Mouse (Mus musculus): ENCODE data around the gene Bicdl1. TPM values are rescaled to one million over a fixed set of nuclear protein-coding genes. Genes with fewer than 3 reads are reported as not detected.

The Bicdl1 gene
- total and polyA plus RNA-seq, 3 experiments: 4.6 to 10.4 (median 6.1) TPM

DNA sequence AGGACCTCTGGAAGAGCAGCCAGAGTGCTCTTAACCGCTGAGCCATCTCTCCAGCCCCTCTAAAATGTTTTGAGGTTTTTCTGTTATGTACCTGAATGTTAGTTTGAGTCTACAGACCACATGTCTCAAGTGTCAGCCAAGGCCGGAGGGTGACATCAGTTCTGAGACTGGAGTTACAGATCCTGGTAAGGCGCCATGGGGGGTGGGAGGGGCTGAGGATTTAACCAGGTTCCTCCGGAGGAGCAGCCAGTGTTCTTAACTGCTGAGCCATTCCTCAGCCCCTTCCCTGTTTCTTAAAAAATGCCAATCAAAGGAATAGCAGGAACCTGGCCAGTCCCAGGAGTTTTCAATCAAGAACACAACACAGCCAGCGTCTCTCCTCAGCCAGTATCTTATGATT, 101.1 kb downstream of the Bicdl1 start:
- H3K27me3 ChIP-seq (ENCODE audit: control insufficient read depth, insufficient read depth, low read length): no peaks in the 10 kb centered on the region
- no peaks in the 10 kb centered on the region for H3K36me3 ChIP-seq (ENCODE audit: control insufficient read depth, insufficient read depth, low read length)
- intact Hi-C loops (cut with DNase I): loop anchor here (5.0 to 10.0 kb wide), 2 partner anchors 63 to 145 kb away; partner anchors contain the start of genes Gcn1l1 and Sirt4
- H3K27ac ChIP-seq: no peak overlapping the region
- no peak for TF ChIP-seq EP300 (IDR thresholded peaks at IDR 0.05; ENCODE audit: insufficient read depth, low read depth, low read length)
- no peak for TF ChIP-seq POLR2A (IDR thresholded peaks at IDR 0.05; ENCODE audit: insufficient read depth, low read depth, low read length)
- TF ChIP-seq CTCF (IDR thresholded peaks at IDR 0.05): no peak
- peaks cover 5% of the 10 kb centered on the region for H3K79me2 ChIP-seq (replicated peaks; ENCODE audit: control insufficient read depth, insufficient read depth, low read length)
- 59% methylated on average over 5 of the region's 5 CpGs for WGBS
- H3K4me1 ChIP-seq (ENCODE audit: control insufficient read depth, insufficient read depth, low read length): peaks cover 15% of the 10 kb centered on the region
- H3K9ac ChIP-seq (ENCODE audit: low read depth, low read length): no peak overlapping the region
- DNase-seq: no peak
- H3K4me3 ChIP-seq: no peak overlapping the region

- no peak for TF ChIP-seq POLR2A (IDR thresholded peaks at IDR 0.05; ENCODE audit: insufficient read depth, low read depth, low read length)
- TF ChIP-seq EP300 (IDR thresholded peaks at IDR 0.05; ENCODE audit: insufficient read depth, low read depth, low read length): no peak
- TF ChIP-seq CTCF (IDR thresholded peaks at IDR 0.05): no peak
- H3K27me3 ChIP-seq (ENCODE audit: control insufficient read depth, insufficient read depth, low read length): no peaks in the 10 kb centered on the region
- 69% methylated on average over 4 of the region's 4 CpGs for WGBS
- no peak overlapping the region for H3K4me3 ChIP-seq
- no peaks in the 10 kb centered on the region for H3K36me3 ChIP-seq (ENCODE audit: control insufficient read depth, insufficient read depth, low read length)
- intact Hi-C loops (cut with DNase I): loop anchor here (5.0 to 10.0 kb wide), 2 partner anchors 62 to 145 kb away; partner anchors contain the start of genes Gcn1l1 and Sirt4
- no peak for DNase-seq
- peaks cover 13% of the 10 kb centered on the region for H3K4me1 ChIP-seq (ENCODE audit: control insufficient read depth, insufficient read depth, low read length)
- no peak overlapping the region for H3K27ac ChIP-seq
- peaks cover 4% of the 10 kb centered on the region for H3K79me2 ChIP-seq (replicated peaks; ENCODE audit: control insufficient read depth, insufficient read depth, low read length)
- H3K9ac ChIP-seq (ENCODE audit: low read depth, low read length): no peak overlapping the region
Observed at GRCm38 (mm10) chr5:115629672-115630071, 101.7 kb downstream of the Bicdl1 start.

- no peaks in the 10 kb centered on the region for H3K27me3 ChIP-seq (ENCODE audit: control insufficient read depth, insufficient read depth, low read length)
- no peak overlapping the region for H3K4me3 ChIP-seq
- H3K36me3 ChIP-seq (ENCODE audit: control insufficient read depth, insufficient read depth, low read length): no peaks in the 10 kb centered on the region
- intact Hi-C loops (cut with DNase I): no loop called here
- DNase-seq: no peak
- H3K4me1 ChIP-seq (ENCODE audit: control insufficient read depth, insufficient read depth, low read length): peaks cover 6% of the 10 kb centered on the region
- TF ChIP-seq EP300 (IDR thresholded peaks at IDR 0.05; ENCODE audit: insufficient read depth, low read depth, low read length) (no peak), CTCF (IDR thresholded peaks at IDR 0.05) (no peak), POLR2A (IDR thresholded peaks at IDR 0.05; ENCODE audit: insufficient read depth, low read depth, low read length) (no peak)
- no peak overlapping the region for H3K9ac ChIP-seq (ENCODE audit: low read depth, low read length)
- no peak overlapping the region for H3K27ac ChIP-seq
- peaks cover 2% of the 10 kb centered on the region for H3K79me2 ChIP-seq (replicated peaks; ENCODE audit: control insufficient read depth, insufficient read depth, low read length)
- 68% methylated on average over 8 of the region's 8 CpGs for WGBS
Observed at GRCm38 (mm10) chr5:115628083-115628482, 103.3 kb downstream of the Bicdl1 start.

DNA sequence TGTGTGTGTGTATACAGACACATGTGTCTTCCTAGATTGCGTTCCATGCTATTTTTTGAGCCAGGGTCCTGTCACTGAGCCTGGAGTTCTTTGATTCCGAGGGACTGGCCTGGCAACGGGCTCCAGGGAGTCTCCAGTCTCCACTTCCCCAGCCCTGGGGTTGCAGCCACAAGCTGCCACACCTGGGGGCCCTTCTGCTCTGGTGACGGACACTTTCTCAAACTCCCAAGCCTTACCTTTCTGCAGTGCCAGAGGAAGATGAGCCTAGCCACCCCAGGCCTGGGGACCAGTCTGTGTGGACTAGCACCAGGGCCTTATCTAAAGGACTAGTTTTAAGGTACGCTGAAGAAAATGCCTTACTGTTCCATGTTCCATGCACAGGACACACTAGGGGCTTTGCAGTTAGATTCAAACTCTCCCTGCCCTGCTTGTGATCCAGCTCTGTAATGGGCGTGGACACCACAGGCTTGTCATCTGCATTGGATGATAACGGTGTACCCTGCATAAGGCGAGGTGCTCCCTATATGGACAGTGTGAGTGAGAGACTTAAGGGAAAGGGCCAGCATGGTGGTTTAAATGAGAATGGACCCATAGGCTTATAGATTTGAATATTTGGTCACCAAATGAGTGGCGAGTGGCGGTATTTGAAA, 105.1 kb downstream of the Bicdl1 start:
- H3K4me3 ChIP-seq: no peak overlapping the region
- intact Hi-C loops (cut with DNase I): no loop called here
- DNase-seq: no peak
- TF ChIP-seq POLR2A (IDR thresholded peaks at IDR 0.05; ENCODE audit: insufficient read depth, low read depth, low read length) (no peak), EP300 (IDR thresholded peaks at IDR 0.05; ENCODE audit: insufficient read depth, low read depth, low read length) (no peak), CTCF (IDR thresholded peaks at IDR 0.05) (no peak)
- 84% methylated on average over 10 of the region's 10 CpGs for WGBS
- H3K79me2 ChIP-seq (replicated peaks; ENCODE audit: control insufficient read depth, insufficient read depth, low read length): no peaks in the 10 kb centered on the region
- H3K27me3 ChIP-seq (ENCODE audit: control insufficient read depth, insufficient read depth, low read length): no peaks in the 10 kb centered on the region
- H3K36me3 ChIP-seq (ENCODE audit: control insufficient read depth, insufficient read depth, low read length): no peaks in the 10 kb centered on the region
- H3K27ac ChIP-seq: no peak overlapping the region
- H3K4me1 ChIP-seq (ENCODE audit: control insufficient read depth, insufficient read depth, low read length): peaks cover 1% of the 10 kb centered on the region; the same call in 1 of the 2 replicates
- H3K9ac ChIP-seq (ENCODE audit: low read depth, low read length): no peak overlapping the region

DNA sequence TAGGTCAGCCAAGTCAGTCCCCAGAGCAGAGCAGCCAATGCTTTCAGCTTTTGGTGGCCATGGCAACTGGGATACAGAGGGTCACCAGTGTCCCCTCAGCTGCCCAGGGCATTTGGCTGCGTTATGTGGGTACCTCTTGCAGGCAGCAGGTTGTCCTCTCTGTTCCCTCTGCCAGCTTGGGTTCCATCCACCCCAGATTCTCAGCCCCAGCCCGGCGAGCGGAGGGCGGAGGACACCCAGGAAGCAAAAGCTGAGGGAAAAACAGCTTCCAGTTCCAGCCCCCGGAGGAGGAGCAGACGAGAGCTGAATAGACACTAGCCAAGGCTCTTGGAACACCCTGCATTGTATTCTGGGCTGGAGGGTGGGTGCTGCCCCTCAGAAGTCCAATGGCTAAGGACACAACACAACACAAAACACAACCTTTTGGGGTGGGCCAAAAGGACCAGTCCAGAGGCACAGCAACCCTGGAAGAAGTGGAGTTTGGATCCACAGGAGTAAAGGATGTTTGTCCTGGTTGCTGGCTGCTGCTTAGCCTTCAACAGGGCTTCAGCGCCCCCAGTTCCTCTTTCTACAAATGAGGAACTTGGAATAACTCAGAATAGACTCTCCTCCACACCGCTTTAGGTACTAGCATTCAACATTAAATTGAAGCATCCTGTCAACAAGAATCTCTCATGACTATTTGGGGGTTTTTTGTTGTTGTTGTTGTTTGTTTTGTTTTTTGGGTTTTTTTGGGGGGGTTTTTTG, 107.6 kb downstream of the Bicdl1 start:
- Histone ChIP-seq H3K9ac (ENCODE audit: low read depth, low read length) (no peak overlapping the region), H3K27ac (peak overlapping the region; percentile 20; the same call in 1 of the 2 replicates), H3K79me2 (replicated peaks; ENCODE audit: control insufficient read depth, insufficient read depth, low read length) (no peaks in the 10 kb centered on the region), H3K36me3 (ENCODE audit: control insufficient read depth, insufficient read depth, low read length) (no peaks in the 10 kb centered on the region), H3K27me3 (ENCODE audit: control insufficient read depth, insufficient read depth, low read length) (no peaks in the 10 kb centered on the region), H3K4me1 (ENCODE audit: control insufficient read depth, insufficient read depth, low read length) (no peaks in the 10 kb centered on the region), H3K4me3 (no peak overlapping the region)
- TF ChIP-seq CTCF (IDR thresholded peaks at IDR 0.05): no peak
- no peak for TF ChIP-seq POLR2A (IDR thresholded peaks at IDR 0.05; ENCODE audit: insufficient read depth, low read depth, low read length)
- no peak for TF ChIP-seq EP300 (IDR thresholded peaks at IDR 0.05; ENCODE audit: insufficient read depth, low read depth, low read length)
- WGBS: 76% methylated on average over 9 of the region's 9 CpGs
- intact Hi-C loops (cut with DNase I): no loop called here
- DNase-seq: peak; percentile 43 to 48

DNA sequence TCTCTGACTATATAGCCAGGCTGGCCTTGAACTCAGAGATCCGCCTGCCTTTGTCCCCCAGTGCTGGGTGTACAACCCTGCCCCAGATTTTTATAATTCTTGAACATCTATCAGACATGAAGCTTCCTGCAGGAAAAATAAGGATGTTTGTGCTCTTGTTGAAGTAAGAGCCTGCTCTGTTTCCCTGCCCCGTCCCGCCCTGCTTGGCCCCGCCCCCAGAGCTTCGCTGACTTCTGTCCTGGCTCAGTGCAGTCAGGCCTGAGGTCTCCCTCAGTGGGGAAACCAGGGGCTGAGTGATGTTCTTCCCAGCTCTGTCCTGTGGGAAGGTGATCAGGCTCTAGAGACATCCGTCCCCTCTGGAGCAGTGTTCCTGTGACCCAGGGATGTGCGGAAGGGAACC, 108.7 kb downstream of the Bicdl1 start:
- Histone ChIP-seq H3K27ac (no peak overlapping the region), H3K79me2 (replicated peaks; ENCODE audit: control insufficient read depth, insufficient read depth, low read length) (no peaks in the 10 kb centered on the region), H3K4me1 (ENCODE audit: control insufficient read depth, insufficient read depth, low read length) (no peaks in the 10 kb centered on the region), H3K4me3 (no peak overlapping the region), H3K9ac (ENCODE audit: low read depth, low read length) (no peak overlapping the region), H3K27me3 (ENCODE audit: control insufficient read depth, insufficient read depth, low read length) (no peaks in the 10 kb centered on the region), H3K36me3 (ENCODE audit: control insufficient read depth, insufficient read depth, low read length) (no peaks in the 10 kb centered on the region)
- TF ChIP-seq EP300 (IDR thresholded peaks at IDR 0.05; ENCODE audit: insufficient read depth, low read depth, low read length) (no peak), CTCF (IDR thresholded peaks at IDR 0.05) (no peak), POLR2A (IDR thresholded peaks at IDR 0.05; ENCODE audit: insufficient read depth, low read depth, low read length) (no peak)
- 72% methylated on average over 7 of the region's 7 CpGs for WGBS
- no peak for DNase-seq
- intact Hi-C loops (cut with DNase I): no loop called here
